Mouse (Mus musculus): ENCODE data around the gene St7.

DNA sequence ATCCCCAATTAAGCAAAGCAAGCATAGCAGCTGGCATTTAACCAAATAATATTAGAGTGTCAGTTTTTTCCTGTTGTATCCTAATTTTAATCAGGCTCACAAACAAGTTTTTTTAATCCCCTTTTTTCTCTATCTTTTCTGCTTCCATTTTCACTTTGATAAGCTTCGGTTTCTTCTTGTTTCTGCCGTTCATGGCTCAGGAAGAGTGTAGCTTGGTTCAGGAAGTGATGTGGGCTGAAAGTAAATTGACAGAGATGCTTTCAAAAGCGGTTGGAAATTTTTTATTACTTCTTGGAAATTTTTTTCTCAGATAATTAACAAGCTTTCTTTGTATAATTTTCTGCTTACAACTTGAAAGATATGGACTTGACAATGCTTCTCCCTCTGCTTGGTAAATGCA, 230.2 kb downstream of the St7 start:
- TF ChIP-seq POLR2A (IDR thresholded peaks at IDR 0.05; ENCODE audit: insufficient read depth, low read length) (no peak), EP300 (IDR thresholded peaks at IDR 0.05; ENCODE audit: insufficient read depth, low read depth, low read length) (no peak), CTCF (IDR thresholded peaks at IDR 0.05; ENCODE audit: low read depth, low read length) (no peak)
